Mouse (Mus musculus) neural tube, embryonic 10.5 days (tissue): ENCODE measurements around the gene Col5a1.

Experiments used
- DNase-seq: peaks from one replicate; pipeline ENCODE4 v3.0.0-alpha.2; 2017; ENCODE audit warnings: low spot score; ENCODE audit errors: extremely low spot score

Gene Col5a1

DNA sequence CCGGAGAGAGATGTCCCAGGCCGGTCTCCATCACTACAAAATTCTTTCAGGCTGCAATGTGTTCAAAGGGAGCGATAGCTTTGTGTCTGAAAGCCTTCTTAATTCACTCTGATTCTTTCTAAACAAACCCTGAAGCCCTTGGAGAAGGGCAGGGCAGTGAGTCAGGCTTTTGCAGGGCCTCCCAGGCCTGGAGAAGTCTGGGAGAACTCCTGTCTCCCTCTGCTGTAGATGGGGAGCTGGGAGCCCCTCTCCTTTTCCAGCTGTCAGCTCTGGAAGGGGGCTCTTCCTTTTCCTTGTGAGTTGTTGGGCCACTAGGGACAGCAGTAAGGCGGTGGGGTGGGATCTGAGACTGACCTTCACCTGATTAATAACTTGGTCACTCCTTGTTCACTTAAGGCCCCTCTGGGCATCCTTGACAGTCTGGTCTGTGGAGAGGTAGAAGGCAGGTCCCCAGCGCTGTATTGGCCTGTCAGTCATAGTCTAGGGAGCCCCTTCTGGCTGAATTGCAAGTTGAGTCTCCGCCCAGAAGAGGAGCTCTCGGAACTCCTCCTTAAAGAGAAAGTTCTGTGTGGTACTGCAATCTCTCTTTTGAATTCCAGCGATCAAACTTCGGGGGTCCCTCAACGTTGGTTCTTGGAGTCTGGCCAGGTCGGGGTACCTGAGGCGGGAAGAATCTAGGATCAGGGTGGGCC is 623 bp upstream of the Col5a1 start:
- DNase-seq, result no peak

DNA sequence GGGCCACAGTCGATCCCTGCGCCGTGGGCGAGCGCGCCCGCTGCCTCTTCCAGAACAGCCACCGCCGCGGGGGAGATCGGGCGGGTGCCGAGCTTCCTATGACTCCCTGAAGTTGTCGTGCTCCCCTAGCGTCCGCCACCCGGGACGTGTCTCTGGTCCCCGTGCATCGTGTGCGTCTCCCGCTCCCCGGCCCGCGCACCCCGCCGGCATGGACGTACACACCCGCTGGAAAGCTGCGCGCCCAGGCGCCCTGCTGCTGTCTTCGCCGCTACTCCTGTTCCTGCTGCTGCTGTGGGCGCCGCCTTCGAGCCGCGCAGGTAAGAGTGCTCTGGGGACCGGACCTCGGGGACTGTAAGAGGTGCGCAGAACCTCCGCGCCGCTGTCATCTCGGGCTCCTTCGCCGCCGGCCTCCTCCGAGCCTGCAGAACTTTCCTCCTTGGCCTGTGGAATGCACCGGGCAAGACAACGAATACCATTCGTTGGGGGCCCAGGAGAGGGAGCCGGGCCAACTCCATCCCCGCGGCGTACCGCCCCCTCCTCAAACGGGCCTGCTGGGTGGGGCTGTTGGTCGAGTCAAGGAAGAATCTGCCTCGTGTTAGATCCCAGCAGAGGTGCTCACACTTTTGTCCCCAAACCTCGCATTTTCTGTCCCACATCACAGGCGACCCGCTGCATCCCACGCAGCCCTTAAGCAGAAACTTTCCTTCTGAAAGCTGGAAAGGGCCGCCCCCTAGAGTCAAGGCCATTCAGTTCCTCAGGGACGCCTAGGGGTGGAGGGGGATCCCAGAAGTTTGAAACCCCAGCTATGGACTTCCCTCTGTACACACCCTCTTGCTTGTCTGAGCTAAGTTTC is 609 bp downstream of the Col5a1 start:
- peak; percentile 71 for DNase-seq

DNA sequence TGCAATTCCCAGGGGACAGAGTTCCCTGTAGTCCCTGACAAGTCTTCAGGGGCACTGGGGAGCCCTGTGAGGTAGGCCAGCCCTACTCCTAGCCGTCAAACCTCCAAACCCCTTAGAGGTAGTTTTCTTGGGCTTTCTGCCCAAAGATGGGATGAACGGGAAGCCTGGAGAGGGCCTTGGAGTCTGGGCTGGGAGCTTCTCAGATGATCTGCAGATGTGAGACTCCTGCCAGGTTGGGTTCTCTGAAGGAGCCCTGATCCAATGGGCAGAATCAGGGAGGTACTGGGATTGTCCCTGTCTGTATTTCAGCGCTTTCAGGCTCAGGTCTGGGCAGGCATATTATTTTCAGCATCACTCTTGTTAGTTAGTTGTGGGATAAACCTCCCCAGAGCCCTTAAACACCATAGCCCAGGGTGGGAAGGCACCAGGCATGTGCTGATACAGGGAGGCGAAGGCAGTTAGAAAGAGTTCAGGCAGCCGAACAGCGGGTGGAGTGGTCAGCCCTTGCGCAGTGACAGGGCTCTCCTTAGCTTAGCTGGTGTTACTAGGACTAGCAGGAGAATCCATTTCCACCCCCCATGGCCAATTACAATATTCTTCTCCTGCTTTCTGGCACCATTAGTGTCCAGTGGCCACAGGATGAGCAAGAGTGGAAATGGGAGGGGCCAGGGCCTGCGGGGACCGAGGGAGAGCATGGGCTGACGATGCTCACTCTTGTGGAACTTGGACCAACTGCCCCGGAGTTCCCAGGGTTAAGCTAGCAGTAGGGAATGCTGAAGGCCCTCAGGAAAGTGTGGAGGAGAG is 1.4 kb downstream of the Col5a1 start:
- peak; percentile 38 for DNase-seq

GRCm38 (mm10) chr2:27888603-27889545 is 2.6 kb downstream of the Col5a1 start:
- DNase-seq, result peak; percentile 57

DNA sequence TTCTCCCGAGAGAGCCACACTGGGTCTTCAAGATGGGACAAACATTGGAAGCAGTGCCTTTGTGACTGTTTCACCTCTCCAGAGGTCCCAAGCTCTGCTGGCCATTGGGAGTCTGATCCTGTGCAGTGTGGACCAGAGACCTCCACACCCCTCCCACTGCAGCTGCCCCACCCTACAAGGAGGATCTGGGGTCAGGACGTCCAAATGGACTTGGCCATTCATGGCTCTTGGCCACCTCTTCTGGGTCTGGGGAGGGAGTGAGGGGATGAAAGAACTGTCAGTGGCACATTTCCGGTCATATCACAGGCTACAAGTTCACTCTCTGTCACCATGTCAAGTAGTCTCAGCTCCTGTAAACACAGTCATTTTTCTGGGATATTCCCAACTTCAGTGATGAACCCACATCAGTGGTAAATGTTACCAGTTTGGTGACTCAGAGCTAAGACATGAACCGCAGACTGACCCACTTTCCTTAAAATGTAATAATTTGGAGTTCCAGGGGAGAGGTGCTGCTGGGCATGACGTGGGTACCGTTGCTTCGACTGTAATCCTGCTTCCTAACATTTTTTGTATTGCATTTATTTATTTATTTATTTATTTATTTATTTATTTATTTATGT is 5.8 kb downstream of the Col5a1 start:
- no peak for DNase-seq

- no peak for DNase-seq
Measured at GRCm38 (mm10) chr2:27893015-27893414, 6.8 kb downstream of the Col5a1 start.

- no peak for DNase-seq
Measured at GRCm38 (mm10) chr2:27894986-27895385, 8.8 kb downstream of the Col5a1 start.

DNA sequence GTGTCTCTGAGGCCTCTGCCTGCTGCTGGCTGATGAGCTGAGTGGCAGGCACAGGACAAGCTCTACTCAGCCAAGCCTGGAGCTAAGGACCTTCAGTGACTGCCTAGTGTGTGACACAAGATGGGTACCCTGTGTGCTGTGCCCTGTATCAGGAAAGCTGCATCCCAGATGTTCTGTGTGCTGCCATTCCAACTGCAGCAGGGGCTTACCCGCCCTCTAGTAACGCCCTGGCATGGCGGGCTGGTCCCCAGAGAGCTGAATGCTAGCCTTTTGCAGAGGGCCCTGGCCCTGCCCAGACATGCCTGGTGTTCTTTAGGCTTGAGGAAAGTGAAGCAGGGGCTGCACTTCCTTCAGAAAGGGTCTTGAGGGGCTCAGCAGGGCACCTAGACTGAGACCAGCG is 9.4 kb downstream of the Col5a1 start:
- DNase-seq, result no peak

- DNase-seq, result no peak
Measured at GRCm38 (mm10) chr2:27897161-27897560, 10.9 kb downstream of the Col5a1 start.

- DNase-seq, result peak; percentile 57
Measured at GRCm38 (mm10) chr2:27899894-27900293, 13.7 kb downstream of the Col5a1 start.

DNA sequence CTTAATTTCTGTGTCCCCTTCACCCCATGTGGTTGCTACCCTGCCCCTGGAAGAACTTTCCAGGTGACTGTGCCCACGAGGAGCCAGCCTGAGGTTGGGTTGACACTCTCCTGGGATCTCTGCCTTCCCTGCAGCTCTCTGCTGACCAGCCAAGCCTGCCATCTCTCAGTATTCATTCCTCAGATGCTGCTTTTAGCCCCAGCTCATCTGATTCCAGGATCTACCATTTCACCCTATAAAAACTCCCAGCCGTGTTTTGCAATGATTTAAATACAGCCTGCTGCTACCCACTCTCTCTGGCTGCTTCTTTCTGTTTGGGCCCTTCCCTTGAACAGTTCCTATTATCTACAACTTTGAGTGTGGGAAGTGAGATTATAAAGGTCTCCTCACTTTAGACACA is 14.9 kb downstream of the Col5a1 start:
- DNase-seq, result no peak

- DNase-seq, result no peak
Measured at GRCm38 (mm10) chr2:27901525-27902245, 15.5 kb downstream of the Col5a1 start.

DNA sequence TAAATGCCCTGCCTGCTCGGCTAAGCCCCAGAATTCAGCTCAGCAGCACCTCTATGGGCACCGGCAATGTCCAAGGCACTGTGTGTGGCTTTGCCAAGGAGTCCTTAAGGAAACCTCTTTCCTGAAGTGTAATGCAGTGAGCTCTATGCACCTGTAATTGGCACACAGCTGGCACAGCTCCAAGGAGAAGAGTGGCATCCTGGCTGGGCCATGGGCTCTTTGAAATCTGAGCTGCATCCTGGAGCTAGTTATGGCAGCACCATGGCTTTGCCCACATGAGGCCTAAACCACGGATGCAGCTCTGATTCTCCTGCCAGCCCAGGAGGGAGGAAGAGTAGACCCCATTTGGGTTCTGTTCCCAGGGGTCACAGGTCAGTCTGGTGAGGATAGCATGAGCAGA is 16.1 kb downstream of the Col5a1 start:
- DNase-seq, result no peak

DNA sequence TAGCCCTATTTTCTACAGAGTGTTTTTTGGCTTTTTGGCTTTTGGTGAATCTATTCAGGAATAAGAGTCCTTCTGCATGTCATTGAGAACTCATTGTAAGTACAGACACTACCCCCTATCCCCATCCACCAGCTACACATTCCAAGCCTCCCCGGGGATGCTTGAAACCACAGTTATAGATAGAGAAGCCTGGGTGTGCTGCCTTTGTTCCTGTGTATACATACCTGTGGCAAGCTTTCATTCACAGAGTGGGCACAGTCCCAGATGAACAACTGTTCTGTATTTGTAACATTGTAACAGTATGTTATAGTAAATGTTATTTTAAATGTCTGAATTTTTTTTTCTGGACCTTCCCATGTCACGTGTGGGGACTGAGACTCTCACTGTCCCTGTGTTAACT is 19.2 kb downstream of the Col5a1 start:
- DNase-seq, result no peak

DNA sequence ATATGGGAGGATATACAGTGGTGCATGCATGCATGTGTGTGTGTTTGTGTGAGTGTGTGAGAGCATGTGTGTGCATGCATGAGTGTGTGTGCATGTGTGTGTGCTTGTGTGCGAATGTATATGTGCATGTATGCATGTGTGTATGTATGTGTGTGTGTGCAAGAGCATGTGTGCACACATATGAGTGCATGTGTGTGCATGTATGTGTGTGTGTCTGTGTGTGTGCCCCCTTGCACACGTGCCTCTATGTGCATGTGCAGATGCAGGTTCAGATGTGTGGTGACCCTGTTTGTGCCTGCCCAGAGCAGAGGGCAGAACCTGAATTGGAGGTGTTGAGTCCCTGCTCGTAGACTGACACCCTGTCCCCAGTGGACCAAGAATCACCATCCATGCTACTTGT is 24.3 kb downstream of the Col5a1 start:
- DNase-seq, result no peak

DNA sequence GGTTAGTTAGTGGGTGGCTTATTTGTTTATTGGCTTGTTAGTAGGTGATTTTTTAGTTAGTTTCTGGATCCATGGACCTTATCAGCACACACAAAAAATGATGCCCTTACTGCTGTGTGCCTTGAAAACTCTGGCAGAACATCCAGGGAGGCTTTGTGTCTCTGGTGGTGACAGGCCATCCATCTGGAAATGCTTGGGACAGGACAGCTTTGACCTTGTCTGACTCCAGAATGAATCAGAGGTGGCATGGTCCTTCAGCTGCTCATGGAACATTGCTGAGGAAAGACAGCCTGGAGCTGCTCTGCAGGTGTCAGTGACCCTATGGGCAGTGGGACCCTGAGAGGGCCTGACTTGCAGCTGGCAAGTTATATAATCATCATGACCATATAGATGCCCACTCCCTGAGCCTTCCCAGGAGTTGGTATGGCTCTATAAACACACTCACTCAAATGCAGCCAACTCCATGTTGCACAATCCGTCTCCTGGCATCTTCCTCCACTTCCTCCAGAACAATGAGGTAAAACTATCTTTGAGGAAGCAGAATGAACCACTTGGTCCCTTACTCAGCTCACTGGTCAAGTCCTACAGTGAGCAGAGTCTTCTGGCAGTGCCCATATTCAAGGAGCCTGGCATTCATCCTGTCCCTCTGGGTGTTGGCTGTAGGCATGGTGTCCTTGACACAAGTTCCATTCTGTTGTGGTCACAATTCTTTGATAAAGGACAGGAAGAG is 26.5 kb downstream of the Col5a1 start:
- DNase-seq, result no peak

DNA sequence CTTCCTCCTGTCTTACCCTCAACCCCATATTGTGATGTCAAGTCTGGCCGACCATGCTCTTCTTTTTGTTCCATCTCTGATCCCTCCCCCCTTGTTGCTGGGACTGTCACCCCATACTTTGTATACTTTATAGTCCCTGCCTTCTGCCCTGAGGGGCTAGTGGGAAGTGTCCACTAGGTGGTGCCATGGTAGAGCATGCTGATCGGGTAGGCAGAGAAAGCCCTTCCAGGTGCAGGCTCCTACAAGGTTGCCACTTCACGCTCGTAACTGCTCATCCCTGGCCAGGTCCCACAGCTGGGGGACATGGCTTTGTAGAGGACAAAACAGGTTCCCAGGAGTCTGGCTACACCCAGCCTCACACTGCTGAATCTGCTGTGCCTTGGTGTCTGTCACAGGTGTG is 29.5 kb downstream of the Col5a1 start:
- DNase-seq, result no peak

GRCm38 (mm10) chr2:27916316-27916715 is 30.1 kb downstream of the Col5a1 start:
- DNase-seq, result no peak

DNA sequence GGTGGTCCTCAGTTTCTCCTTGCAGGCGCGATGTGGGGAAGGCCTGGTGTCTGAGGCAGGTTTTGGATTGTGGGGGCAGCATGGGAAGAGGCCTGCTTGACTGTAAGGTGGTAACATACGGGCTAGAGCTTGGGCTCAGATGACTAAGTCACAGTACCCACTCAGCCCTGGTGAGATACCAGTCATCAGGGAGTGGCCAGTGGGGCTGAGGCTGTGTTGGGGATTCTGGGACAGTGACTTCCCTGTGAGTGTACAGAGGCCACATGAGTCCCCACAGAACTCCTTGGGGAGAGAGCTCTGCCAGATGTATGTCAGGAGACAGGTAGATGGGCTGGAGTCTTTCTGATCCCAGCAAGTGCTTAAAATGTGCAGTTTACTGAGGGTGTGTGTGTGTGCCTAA is 31.0 kb downstream of the Col5a1 start:
- DNase-seq, result no peak
